Mouse (Mus musculus) cerebellum, adult 2 months (tissue): Measurements from ENCODE around the gene Casz1.

Experiments used
- CTCF ChIP-seq: fragments of 200-500 bp; IDR thresholded peaks from 2 replicates; pipeline ENCODE4 v1.5.1; 2011; ENCODE audit warnings: low read depth, mild to moderate bottlenecking, control low read depth, low read length, moderate library complexity, borderline replicate concordance; ENCODE audit not compliant: insufficient read depth
- POLR2A ChIP-seq: fragments of 200-500 bp; IDR thresholded peaks from 2 replicates; pipeline ENCODE4 v1.6.1; 2011; ENCODE audit warnings: low read length, control low read depth, borderline replicate concordance; ENCODE audit not compliant: insufficient read depth

DNA sequence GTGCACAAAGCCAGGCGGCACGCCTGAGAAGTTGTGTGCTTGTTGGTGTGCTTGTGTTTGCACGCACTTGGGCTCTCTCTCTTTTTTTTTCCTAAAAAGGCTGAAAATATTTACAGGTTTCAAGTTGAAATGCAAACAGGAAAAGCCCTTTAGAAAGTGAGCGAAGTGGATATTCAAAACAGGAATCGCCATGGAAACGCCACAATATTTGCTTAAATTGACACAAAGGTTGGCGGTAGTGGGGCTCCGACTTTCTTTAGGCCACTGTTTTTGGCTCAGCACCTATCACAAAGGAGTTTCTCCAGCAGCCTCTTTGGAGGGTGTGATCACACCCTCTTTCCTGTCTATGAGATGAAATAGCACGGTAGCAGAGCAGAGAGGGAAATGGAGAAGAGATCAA is 32.8 kb downstream of the Casz1 start:
- TF ChIP-seq CTCF: no peak
- TF ChIP-seq POLR2A: no peak
